Mouse (Mus musculus): Measurements from ENCODE around the gene Gm11634. TPM values are rescaled to one million over a fixed set of nuclear protein-coding genes. Genes with fewer than 3 reads are reported as not detected.

Gene Gm11634
- polyA plus RNA-seq, 1 experiment from 2014 or later = not detected

GRCm38 (mm10) chr11:101582054-101583035 lies 16.7 kb downstream of the Gm11634 start, which contains the start of gene Tmem106a:
Gene Tmem106a (plus strand): TSS chr11:101582242.
- Histone ChIP-seq H3K9me3 (ENCODE audit: control insufficient read depth, low read length) (no peaks in the 10 kb centered on the region), H3K4me1 (ENCODE audit: control insufficient read depth in 2 of 2, insufficient read depth in 2 of 2, low read length in 2 of 2) (peaks cover 3 to 4% of the 10 kb centered on the region in 2 experiments; a peak in 3 of 4 replicates), H3K27me3 (ENCODE audit: control insufficient read depth, insufficient read depth, low read length) (no peaks in the 10 kb centered on the region), H3K4me3 (ENCODE audit: control insufficient read depth in 1 of 2, insufficient read depth in 1 of 2, low read depth in 1 of 2, low read length in 2 of 2) (peak within 1 kb of the TSS; percentile 52 to 68), H3K36me3 (ENCODE audit: control insufficient read depth, insufficient read depth, low read length) (peaks cover 53% of the 10 kb centered on the region), H3K9ac (ENCODE audit: low read length) (peak within 1 kb of the TSS; percentile 79), H3K27ac (replicated peaks in 1 of 2; ENCODE audit: control insufficient read depth in 1 of 2, insufficient read depth in 1 of 2, low read depth in 2 of 2, low read length in 2 of 2) (peak within 1 kb of the TSS in 1 of 2 experiments; percentile 33; a peak in 1 of 4 replicates), H3K4me2 (ENCODE audit: low read length) (peak within 1 kb of the TSS; percentile 71)
- 19% methylated on average over 30 of the region's 31 CpGs for WGBS
- no peak for ATAC-seq (ENCODE audit: insufficient number of reproducible peaks, insufficient read depth, low FRiP score, low read depth)

GRCm38 (mm10) chr11:101581081-101581764 lies 17.8 kb downstream of the Gm11634 start:
- Histone ChIP-seq H3K27ac (replicated peaks in 1 of 2; ENCODE audit: control insufficient read depth in 1 of 2, insufficient read depth in 1 of 2, low read depth in 2 of 2, low read length in 2 of 2) (no peak overlapping the region; a peak in 1 of 4 replicates), H3K4me3 (ENCODE audit: control insufficient read depth in 1 of 2, insufficient read depth in 1 of 2, low read depth in 1 of 2, low read length in 2 of 2) (no peak overlapping the region), H3K9me3 (ENCODE audit: control insufficient read depth, low read length) (no peaks in the 10 kb centered on the region), H3K36me3 (ENCODE audit: control insufficient read depth, insufficient read depth, low read length) (peaks cover 55% of the 10 kb centered on the region), H3K4me2 (ENCODE audit: low read length) (no peak overlapping the region), H3K9ac (ENCODE audit: low read length) (no peak overlapping the region), H3K27me3 (ENCODE audit: control insufficient read depth, insufficient read depth, low read length) (no peaks in the 10 kb centered on the region), H3K4me1 (ENCODE audit: control insufficient read depth in 2 of 2, insufficient read depth in 2 of 2, low read length in 2 of 2) (peaks cover 3 to 4% of the 10 kb centered on the region in 2 experiments; a peak in 3 of 4 replicates)
- ATAC-seq (ENCODE audit: insufficient number of reproducible peaks, insufficient read depth, low FRiP score, low read depth) = no peak
- WGBS = 55% methylated on average over 6 of the region's 6 CpGs

GRCm38 (mm10) chr11:101576116-101576515 lies 22.9 kb downstream of the Gm11634 start:
- Histone ChIP-seq H3K4me1 (ENCODE audit: control insufficient read depth in 2 of 2, insufficient read depth in 2 of 2, low read length in 2 of 2) (no peaks in the 10 kb centered on the region), H3K36me3 (ENCODE audit: control insufficient read depth, insufficient read depth, low read length) (peaks cover 100% of the 10 kb centered on the region), H3K27ac (replicated peaks in 1 of 2; ENCODE audit: control insufficient read depth in 1 of 2, insufficient read depth in 1 of 2, low read depth in 2 of 2, low read length in 2 of 2) (no peak overlapping the region), H3K4me2 (ENCODE audit: low read length) (no peak overlapping the region), H3K9me3 (ENCODE audit: control insufficient read depth, low read length) (no peaks in the 10 kb centered on the region), H3K9ac (ENCODE audit: low read length) (no peak overlapping the region), H3K4me3 (ENCODE audit: control insufficient read depth in 1 of 2, insufficient read depth in 1 of 2, low read depth in 1 of 2, low read length in 2 of 2) (no peak overlapping the region), H3K27me3 (ENCODE audit: control insufficient read depth, insufficient read depth, low read length) (no peaks in the 10 kb centered on the region)
- ATAC-seq (ENCODE audit: insufficient number of reproducible peaks, insufficient read depth, low FRiP score, low read depth) = no peak
- 76% methylated on average over 6 of the region's 6 CpGs for WGBS

GRCm38 (mm10) chr11:101568421-101568820 lies 30.6 kb downstream of the Gm11634 start:
- H3K36me3 ChIP-seq (ENCODE audit: control insufficient read depth, insufficient read depth, low read length) = peaks cover 98% of the 10 kb centered on the region
- H3K4me1 ChIP-seq (ENCODE audit: control insufficient read depth in 2 of 2, insufficient read depth in 2 of 2, low read length in 2 of 2) = no peaks in the 10 kb centered on the region
- H3K4me2 ChIP-seq (ENCODE audit: low read length) = no peak overlapping the region
- no peak overlapping the region for H3K27ac ChIP-seq (replicated peaks in 1 of 2; ENCODE audit: control insufficient read depth in 1 of 2, insufficient read depth in 1 of 2, low read depth in 2 of 2, low read length in 2 of 2)
- no peak for ATAC-seq (ENCODE audit: insufficient number of reproducible peaks, insufficient read depth, low FRiP score, low read depth)
- no peaks in the 10 kb centered on the region for H3K9me3 ChIP-seq (ENCODE audit: control insufficient read depth, low read length)
- no peak overlapping the region for H3K4me3 ChIP-seq (ENCODE audit: control insufficient read depth in 1 of 2, insufficient read depth in 1 of 2, low read depth in 1 of 2, low read length in 2 of 2)
- H3K27me3 ChIP-seq (ENCODE audit: control insufficient read depth, insufficient read depth, low read length) = no peaks in the 10 kb centered on the region
- H3K9ac ChIP-seq (ENCODE audit: low read length) = no peak overlapping the region
- 77% methylated on average over 3 of the region's 3 CpGs for WGBS

GRCm38 (mm10) chr11:101562391-101562790 lies 36.7 kb downstream of the Gm11634 start:
- H3K9me3 ChIP-seq (ENCODE audit: control insufficient read depth, low read length) = no peaks in the 10 kb centered on the region
- H3K9ac ChIP-seq (ENCODE audit: low read length) = no peak overlapping the region
- no peak overlapping the region for H3K27ac ChIP-seq (replicated peaks in 1 of 2; ENCODE audit: control insufficient read depth in 1 of 2, insufficient read depth in 1 of 2, low read depth in 2 of 2, low read length in 2 of 2)
- no peaks in the 10 kb centered on the region for H3K27me3 ChIP-seq (ENCODE audit: control insufficient read depth, insufficient read depth, low read length)
- H3K4me2 ChIP-seq (ENCODE audit: low read length) = no peak overlapping the region
- 37% methylated on average over 5 of the region's 5 CpGs for WGBS
- peaks cover 98% of the 10 kb centered on the region for H3K36me3 ChIP-seq (ENCODE audit: control insufficient read depth, insufficient read depth, low read length)
- 0 out of 4 replicates have a peak, but pooled peaks cover 0 to 2% of the 10 kb centered on the region in 2 experiments for H3K4me1 ChIP-seq (ENCODE audit: control insufficient read depth in 2 of 2, insufficient read depth in 2 of 2, low read length in 2 of 2)
- no peak for ATAC-seq (ENCODE audit: insufficient number of reproducible peaks, insufficient read depth, low FRiP score, low read depth)
- no peak overlapping the region for H3K4me3 ChIP-seq (ENCODE audit: control insufficient read depth in 1 of 2, insufficient read depth in 1 of 2, low read depth in 1 of 2, low read length in 2 of 2)

GRCm38 (mm10) chr11:101556954-101557353 lies 42.1 kb downstream of the Gm11634 start:
- Histone ChIP-seq H3K27me3 (ENCODE audit: control insufficient read depth, insufficient read depth, low read length) (no peaks in the 10 kb centered on the region), H3K9ac (ENCODE audit: low read length) (no peak overlapping the region), H3K36me3 (ENCODE audit: control insufficient read depth, insufficient read depth, low read length) (peaks cover 70% of the 10 kb centered on the region), H3K4me3 (ENCODE audit: control insufficient read depth in 1 of 2, insufficient read depth in 1 of 2, low read depth in 1 of 2, low read length in 2 of 2) (no peak overlapping the region), H3K4me2 (ENCODE audit: low read length) (no peak overlapping the region), H3K27ac (replicated peaks in 1 of 2; ENCODE audit: control insufficient read depth in 1 of 2, insufficient read depth in 1 of 2, low read depth in 2 of 2, low read length in 2 of 2) (no peak overlapping the region), H3K9me3 (ENCODE audit: control insufficient read depth, low read length) (no peaks in the 10 kb centered on the region), H3K4me1 (ENCODE audit: control insufficient read depth in 2 of 2, insufficient read depth in 2 of 2, low read length in 2 of 2) (peaks cover 0 to 16% of the 10 kb centered on the region in 2 experiments; a peak in 3 of 4 replicates)
- 79% methylated on average over 2 of the region's 2 CpGs for WGBS
- ATAC-seq (ENCODE audit: insufficient number of reproducible peaks, insufficient read depth, low FRiP score, low read depth) = no peak

GRCm38 (mm10) chr11:101556541-101556940 lies 42.5 kb downstream of the Gm11634 start:
- no peak overlapping the region for H3K4me2 ChIP-seq (ENCODE audit: low read length)
- H3K4me3 ChIP-seq (ENCODE audit: control insufficient read depth in 1 of 2, insufficient read depth in 1 of 2, low read depth in 1 of 2, low read length in 2 of 2) = no peak overlapping the region
- H3K9ac ChIP-seq (ENCODE audit: low read length) = no peak overlapping the region
- no peaks in the 10 kb centered on the region for H3K9me3 ChIP-seq (ENCODE audit: control insufficient read depth, low read length)
- WGBS = 94% methylated on average over 7 of the region's 7 CpGs
- no peaks in the 10 kb centered on the region for H3K27me3 ChIP-seq (ENCODE audit: control insufficient read depth, insufficient read depth, low read length)
- no peak overlapping the region for H3K27ac ChIP-seq (replicated peaks in 1 of 2; ENCODE audit: control insufficient read depth in 1 of 2, insufficient read depth in 1 of 2, low read depth in 2 of 2, low read length in 2 of 2)
- ATAC-seq (ENCODE audit: insufficient number of reproducible peaks, insufficient read depth, low FRiP score, low read depth) = no peak
- H3K4me1 ChIP-seq (ENCODE audit: control insufficient read depth in 2 of 2, insufficient read depth in 2 of 2, low read length in 2 of 2) = peaks cover 0 to 16% of the 10 kb centered on the region in 2 experiments; a peak in 3 of 4 replicates
- H3K36me3 ChIP-seq (ENCODE audit: control insufficient read depth, insufficient read depth, low read length) = peaks cover 66% of the 10 kb centered on the region

Data from heart, embryonic 14.5 days (tissue).